Mouse (Mus musculus) myocyte (in vitro differentiated cells): ENCODE data around the gene Sin3a.

Source experiments
- E2F4 ChIP-seq: IDR thresholded peaks from one replicate; pipeline ENCODE4 v1.6.1; 2011; ENCODE audit warnings: mild to moderate bottlenecking, control low read depth, moderate library complexity; ENCODE audit not compliant: insufficient read depth
- MAX ChIP-seq: IDR thresholded peaks from one replicate; pipeline ENCODE4 v1.6.1; 2011; ENCODE audit warnings: low read depth, mild to moderate bottlenecking, control low read depth
- MYOG ChIP-seq, 3 experiments: IDR thresholded peaks; one replicate each; pipeline ENCODE4 v1.6.1; 2011; ENCODE audit warnings: control low read depth in 2 of 3, low read depth in 2 of 3, mild to moderate bottlenecking in 2 of 3; ENCODE audit not compliant: insufficient read length in 2 of 3, control insufficient read depth in 1 of 3, insufficient read depth in 1 of 3
- POLR2A ChIP-seq: IDR thresholded peaks from one replicate; pipeline ENCODE4 v1.6.1; 2011; ENCODE audit warnings: low read depth, mild to moderate bottlenecking, control low read depth, moderate library complexity; ENCODE audit not compliant: insufficient read length
- USF1 ChIP-seq: IDR thresholded peaks from one replicate; pipeline ENCODE4 v1.6.1; 2011; ENCODE audit warnings: low read depth, mild to moderate bottlenecking, control low read depth, moderate library complexity

DNA sequence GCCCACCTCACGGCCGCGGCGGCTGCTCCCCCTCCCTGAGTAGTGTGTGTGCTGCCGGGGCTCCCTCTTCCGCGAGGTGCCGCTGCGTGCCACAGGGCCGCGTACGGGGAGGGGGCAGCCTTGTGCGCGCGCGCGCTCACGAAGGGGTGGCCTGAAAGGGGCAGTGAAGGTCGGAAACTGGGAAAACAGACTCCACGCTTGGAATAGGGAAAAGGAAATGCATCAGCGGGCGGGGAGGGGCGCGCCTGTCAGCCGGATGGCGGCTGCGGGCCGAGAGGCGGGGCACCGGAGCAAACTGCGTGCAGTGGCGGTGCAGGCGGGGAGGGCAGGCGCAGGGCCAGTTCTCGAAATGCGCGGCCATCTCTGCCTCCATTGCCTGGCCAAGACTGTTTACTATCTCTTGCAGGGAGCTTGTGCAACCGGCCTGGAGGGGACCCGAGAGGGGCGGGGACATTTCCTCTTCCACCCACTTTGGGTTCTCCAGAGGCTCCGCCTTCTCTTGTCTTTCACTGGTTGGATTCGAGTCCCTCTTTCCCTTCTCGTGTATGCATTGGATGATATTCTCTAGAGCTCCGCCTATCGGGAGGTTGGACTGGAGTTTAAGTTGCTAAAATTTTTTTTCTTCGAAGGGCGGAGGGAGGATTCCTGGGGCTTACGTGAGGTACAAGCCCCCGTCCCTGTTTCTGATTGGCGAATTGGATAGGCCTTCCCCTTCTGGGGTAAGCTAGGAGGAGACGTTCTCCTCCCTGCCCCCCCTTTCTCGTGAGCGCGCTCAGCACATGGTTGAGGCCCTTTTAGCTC is 1.3 kb downstream of the Sin3a start:
- no peak for TF ChIP-seq USF1
- peak in 1 of 3 experiments; percentile 10 for TF ChIP-seq MYOG (IDR thresholded peaks at IDR 0.05; ENCODE audit: control insufficient read depth in 1 of 3, insufficient read depth in 1 of 3, insufficient read length in 2 of 3, low read depth in 2 of 3)
- TF ChIP-seq POLR2A, result peak; percentile 69
- TF ChIP-seq E2F4, result no peak
- TF ChIP-seq MAX, result peak; percentile 85
